Mouse (Mus musculus): ENCODE measurements around the gene Pim1.
"Not testable (repeated sequence)": the region's sequence is repeated elsewhere in the genome, so short reads cannot be mapped to it uniquely, and the experiment has no call there.

Gene Pim1

GRCm38 (mm10) chr17:29490713-29491581, at the start of gene Pim1:
TSS of gene Pim1 (plus strand) at chr17:29490753.
- DNase-seq (ENCODE audit: low spot score): no peak

- DNase-seq (ENCODE audit: low spot score): no peak
Measured at GRCm38 (mm10) chr17:29441562-29441961, 49.0 kb upstream of the Pim1 start.

- DNase-seq (ENCODE audit: low spot score): no peak
Measured at GRCm38 (mm10) chr17:29442131-29442557, 48.4 kb upstream of the Pim1 start.

DNA sequence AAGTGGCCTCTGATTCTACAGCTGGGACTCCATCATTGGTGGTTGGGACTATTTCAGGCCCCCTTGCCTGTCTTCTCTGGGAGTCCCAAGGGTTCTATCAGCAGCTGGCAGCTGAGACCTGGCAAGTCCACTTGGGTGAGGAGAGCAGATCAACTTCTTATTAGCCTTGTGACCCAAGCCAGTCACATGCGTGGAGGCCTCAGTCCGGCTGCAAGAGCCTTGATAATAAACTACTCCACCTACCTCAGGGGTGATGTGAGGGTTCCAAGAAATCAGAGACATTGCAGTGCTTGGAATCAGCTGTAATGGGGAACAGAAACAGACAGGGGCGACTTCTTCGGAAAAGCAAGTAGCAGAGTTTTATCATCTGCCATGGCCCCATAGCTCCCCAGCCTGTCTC, 46.8 kb upstream of the Pim1 start:
- no peak for DNase-seq (ENCODE audit: low spot score)

GRCm38 (mm10) chr17:29445072-29445471, 45.5 kb upstream of the Pim1 start:
- DNase-seq (ENCODE audit: low spot score): no peak

- DNase-seq (ENCODE audit: low spot score): no peak
Measured at GRCm38 (mm10) chr17:29447323-29447722, 43.2 kb upstream of the Pim1 start.

- no peak for DNase-seq (ENCODE audit: low spot score)
Measured at GRCm38 (mm10) chr17:29448055-29448454, 42.5 kb upstream of the Pim1 start.

- DNase-seq (ENCODE audit: low spot score): no peak
Measured at GRCm38 (mm10) chr17:29448561-29448960, 42.0 kb upstream of the Pim1 start.

- no peak for DNase-seq (ENCODE audit: low spot score)
Measured at GRCm38 (mm10) chr17:29450899-29451840, 39.4 kb upstream of the Pim1 start.

GRCm38 (mm10) chr17:29451841-29452210, 38.7 kb upstream of the Pim1 start:
- DNase-seq (ENCODE audit: low spot score): no peak

DNA sequence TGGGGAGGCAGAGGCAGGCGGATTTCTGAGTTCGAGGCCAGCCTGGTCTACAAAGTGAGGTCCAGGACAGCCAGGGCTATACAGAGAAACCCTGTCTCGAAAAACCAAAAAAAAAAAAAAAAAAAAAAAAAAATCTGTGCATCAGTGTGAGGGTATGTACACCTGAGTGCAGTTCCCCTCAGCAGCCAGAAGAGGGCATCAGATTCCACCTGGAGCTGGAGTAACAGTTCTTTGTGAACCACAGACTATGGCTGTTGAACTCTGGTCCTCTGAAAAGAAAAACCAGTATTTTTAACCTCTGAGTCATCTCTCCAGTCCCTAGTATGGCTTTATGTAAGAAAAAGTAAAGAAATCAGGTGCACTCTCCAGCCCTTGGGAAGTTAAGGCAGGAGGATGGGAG, 36.4 kb upstream of the Pim1 start:
- not testable (repeated sequence) for DNase-seq (ENCODE audit: low spot score)

DNA sequence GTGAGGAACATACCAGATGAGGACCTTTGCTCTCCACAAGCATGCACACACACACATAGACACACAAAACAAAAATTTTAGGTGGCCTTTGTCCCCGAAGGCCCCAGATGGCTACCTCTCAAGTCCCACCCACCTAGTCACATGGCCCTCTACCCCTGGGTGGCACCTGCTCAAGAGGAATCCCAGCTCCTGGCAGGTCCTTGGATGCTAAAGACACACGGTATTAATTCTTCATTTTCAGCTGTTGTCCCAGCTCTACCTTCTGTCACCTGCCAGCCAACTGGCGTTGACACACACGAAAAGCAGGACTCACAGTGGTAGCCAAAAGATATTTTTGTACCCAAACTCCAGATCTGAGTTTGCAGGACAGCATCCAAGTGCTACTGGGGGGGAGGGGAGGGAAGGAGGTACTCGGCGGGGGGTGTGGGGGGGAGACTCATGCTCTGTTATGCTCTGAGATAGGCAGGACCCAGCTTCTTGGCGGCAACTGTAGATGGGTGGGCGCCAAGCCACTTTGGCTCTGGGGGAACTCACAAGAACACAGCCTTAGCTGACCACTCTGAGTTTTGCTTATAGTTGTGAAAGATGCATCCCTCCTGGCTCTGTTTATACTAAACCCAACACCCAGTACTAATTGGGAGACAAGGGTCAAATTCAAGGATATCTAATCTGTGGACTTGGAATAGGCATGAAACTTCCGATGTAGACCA, 35.0 kb upstream of the Pim1 start:
- DNase-seq (ENCODE audit: low spot score): no peak

- no peak for DNase-seq (ENCODE audit: low spot score)
Measured at GRCm38 (mm10) chr17:29456476-29456875, 34.1 kb upstream of the Pim1 start.

DNA sequence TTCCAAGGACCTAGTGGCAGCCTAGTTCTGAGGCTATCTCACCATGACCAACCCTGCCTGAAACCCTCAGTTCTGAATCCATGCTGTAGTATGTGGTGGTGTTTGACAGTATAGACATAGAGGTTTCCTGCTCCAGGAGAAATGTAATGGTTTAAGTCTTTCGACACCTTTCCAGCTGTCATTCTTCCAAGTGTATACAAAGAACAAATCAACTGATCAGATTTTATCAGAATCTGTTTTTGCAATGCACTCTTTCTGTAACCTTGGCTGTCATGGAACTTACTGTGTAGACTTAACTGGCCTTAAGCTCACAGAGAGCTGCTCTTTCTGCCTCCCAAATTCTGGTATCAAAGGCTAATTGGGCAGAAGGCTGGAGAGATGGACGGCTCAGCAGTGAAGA, 33.6 kb upstream of the Pim1 start:
- no peak for DNase-seq (ENCODE audit: low spot score)

DNA sequence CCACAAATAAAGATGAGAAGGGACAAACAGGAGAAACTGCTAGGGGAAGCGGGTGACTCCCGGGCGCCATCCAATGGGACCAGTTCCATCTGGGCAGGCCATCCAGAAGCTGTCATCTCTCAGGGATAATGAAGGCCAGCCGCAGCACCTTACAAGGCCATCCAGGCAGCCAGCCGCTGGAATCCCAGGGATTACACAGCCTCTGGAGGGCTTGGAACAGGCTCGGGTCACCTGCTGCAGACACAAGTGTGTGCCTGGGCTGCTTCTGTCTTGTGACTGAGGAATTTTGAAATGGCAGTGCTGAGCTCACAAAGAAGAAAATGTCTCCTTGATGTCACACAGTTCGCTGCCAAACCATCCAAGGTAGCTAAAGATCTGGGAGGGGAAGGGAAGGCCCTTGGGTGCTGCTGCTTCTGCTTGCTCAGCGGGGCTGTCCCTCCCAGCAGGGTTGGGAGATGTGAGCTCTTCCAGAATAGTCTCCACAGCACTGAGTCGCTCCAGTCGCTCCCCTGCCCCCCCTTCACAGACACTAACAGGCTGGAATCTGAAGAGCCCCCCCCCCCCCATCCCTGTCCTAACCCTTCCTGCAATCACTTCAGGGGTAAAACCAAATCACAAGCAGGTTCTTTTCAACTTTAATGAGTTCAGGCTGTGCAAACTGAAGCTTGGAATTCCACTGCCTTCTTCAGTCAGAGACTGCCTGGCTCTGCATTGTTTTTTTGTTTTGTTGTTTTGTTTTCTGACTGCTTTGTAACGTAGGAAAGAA, 32.6 kb upstream of the Pim1 start:
- no peak for DNase-seq (ENCODE audit: low spot score)

DNA sequence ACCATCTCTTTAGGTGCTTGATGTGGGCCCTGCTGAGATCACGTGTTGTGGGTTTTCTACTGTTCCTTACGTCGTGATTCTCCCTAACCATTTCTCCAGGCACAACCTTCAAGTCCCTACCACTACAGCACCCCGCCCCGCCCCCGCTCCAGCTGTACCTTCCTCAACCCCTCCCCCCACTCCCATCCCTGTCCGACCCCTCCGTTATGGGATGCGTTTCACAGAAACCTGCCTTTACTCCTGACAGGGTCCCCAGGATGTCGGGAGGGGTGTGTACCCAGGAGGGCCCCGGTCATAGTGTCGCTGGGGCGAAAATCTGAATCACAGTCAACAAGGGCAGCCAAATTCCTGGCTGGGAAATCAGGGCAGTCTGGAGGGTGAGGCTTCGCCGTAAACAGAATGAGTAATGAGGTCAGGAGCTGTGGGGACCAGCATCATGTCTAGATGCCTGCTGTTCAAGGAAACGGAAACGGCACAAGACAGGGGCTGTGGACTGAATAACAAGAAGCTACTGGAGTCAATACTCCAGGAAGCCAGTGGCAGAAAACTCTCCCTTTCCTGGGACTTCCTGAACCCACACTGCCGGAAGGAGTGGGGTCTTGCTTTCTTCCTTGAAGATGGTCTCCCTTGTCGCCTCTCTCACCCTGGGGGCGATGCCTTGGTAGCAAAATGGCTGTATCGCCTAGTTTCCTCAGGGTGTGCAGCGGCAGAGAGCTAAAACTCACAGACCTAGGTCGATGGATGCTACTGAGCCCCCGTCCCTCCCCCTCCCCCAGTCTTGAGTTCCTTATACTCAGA, 31.0 kb upstream of the Pim1 start:
- DNase-seq (ENCODE audit: low spot score): no peak

DNA sequence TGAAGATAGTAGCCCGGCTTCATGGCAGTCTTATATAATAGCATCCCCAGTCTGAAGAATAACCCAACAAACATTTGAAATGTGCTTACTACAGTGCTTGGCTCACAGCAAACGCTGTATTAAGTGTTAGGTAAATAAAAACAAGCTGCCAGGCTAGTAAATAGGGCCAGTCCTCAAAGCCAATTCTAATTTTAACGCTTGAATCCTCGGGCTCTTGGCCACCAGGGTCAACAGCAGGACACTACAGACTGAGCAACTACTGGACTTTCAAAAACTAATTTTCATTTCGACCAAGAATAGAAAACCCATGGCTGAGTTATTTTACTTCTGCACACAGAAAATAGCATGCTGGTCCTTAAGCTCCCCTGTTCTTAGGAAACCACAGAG, 30.4 kb upstream of the Pim1 start:
- no peak for DNase-seq (ENCODE audit: low spot score)

- DNase-seq (ENCODE audit: low spot score): no peak
Measured at GRCm38 (mm10) chr17:29463627-29464026, 26.9 kb upstream of the Pim1 start.

DNA sequence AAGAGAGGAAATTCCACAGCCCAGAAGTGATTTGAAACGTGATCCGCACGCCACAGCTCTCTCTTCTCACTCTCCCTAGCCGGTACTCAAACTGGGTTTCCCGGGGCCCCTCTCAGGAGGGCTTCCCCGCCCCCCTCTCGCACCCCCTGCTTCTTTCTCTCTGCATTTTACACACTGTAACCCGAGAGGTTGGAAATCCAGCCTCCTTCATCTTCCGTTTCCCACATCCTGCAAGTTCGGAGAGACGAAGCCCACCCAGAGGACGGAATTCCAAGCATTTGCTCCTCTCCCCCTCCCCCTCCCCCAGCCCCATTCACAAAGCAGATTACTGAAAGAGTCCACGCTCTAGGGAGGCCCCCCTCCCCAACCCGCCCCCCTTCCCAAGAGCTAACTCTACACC, 26.5 kb upstream of the Pim1 start:
- no peak for DNase-seq (ENCODE audit: low spot score)

GRCm38 (mm10) chr17:29464519-29465140, 25.9 kb upstream of the Pim1 start:
- no peak for DNase-seq (ENCODE audit: low spot score)
